Mouse (Mus musculus): ENCODE measurements around the gene Acot12. TPM values are rescaled to one million over a fixed set of nuclear protein-coding genes. Genes with fewer than 3 reads are reported as not detected.

Acot12 gene
- polyA plus RNA-seq (2015; fragmentation: Nextera tagmentation; extraction: Ambion mirVana): 0.20 and 0.33 TPM in 2 replicates

- peak within 1 kb of the TSS; percentile 33 for H3K9ac ChIP-seq
- H3K9me3 ChIP-seq: no peaks in the 10 kb centered on the region
- ATAC-seq: peak; percentile 88
- peaks cover 4% of the 10 kb centered on the region; the same call in 1 of the 2 replicates for H3K4me1 ChIP-seq (replicated peaks)
- H3K4me2 ChIP-seq (replicated peaks): peak within 1 kb of the TSS; percentile 88
- WGBS: 9% methylated on average over 45 of the region's 45 CpGs
- no peaks in the 10 kb centered on the region for H3K27me3 ChIP-seq (replicated peaks)
- H3K36me3 ChIP-seq: no peaks in the 10 kb centered on the region
- peak within 1 kb of the TSS; percentile 41 for H3K4me3 ChIP-seq (replicated peaks)
- H3K27ac ChIP-seq: no peak within 1 kb of the TSS
These were observed at the start of gene Acot12 for GRCm38 (mm10) chr13:91741280-91742047. TSS of gene Acot12 (plus strand) at chr13:91741512.

GRCm38 (mm10) chr13:91693615-91694014 lies 47.7 kb upstream of the Acot12 start:
- H3K27me3 ChIP-seq (replicated peaks): no peaks in the 10 kb centered on the region
- H3K9me3 ChIP-seq: no peaks in the 10 kb centered on the region
- 0 out of 2 replicates have a peak, but pooled peaks cover 5% of the 10 kb centered on the region for H3K36me3 ChIP-seq
- WGBS: 45% methylated on average over 7 of the region's 7 CpGs
- no peak overlapping the region for H3K27ac ChIP-seq
- no peak overlapping the region for H3K4me2 ChIP-seq (replicated peaks)
- H3K4me3 ChIP-seq (replicated peaks): no peak overlapping the region
- no peak for ATAC-seq
- H3K4me1 ChIP-seq (replicated peaks): no peaks in the 10 kb centered on the region
- no peak overlapping the region for H3K9ac ChIP-seq

- Histone ChIP-seq H3K36me3 (0 out of 2 replicates have a peak, but pooled peaks cover 3% of the 10 kb centered on the region), H3K4me2 (replicated peaks) (no peak overlapping the region), H3K4me1 (replicated peaks) (no peaks in the 10 kb centered on the region), H3K9ac (no peak overlapping the region), H3K9me3 (no peaks in the 10 kb centered on the region), H3K27me3 (replicated peaks) (no peaks in the 10 kb centered on the region), H3K4me3 (replicated peaks) (no peak overlapping the region), H3K27ac (no peak overlapping the region)
- 85% methylated on average over 2 of the region's 2 CpGs for WGBS
- ATAC-seq: no peak
These were observed 45.9 kb upstream of the Acot12 start for GRCm38 (mm10) chr13:91695406-91695805.

- 72% methylated on average over 2 of the region's 2 CpGs for WGBS
- no peak for ATAC-seq
- Histone ChIP-seq H3K4me2 (replicated peaks) (no peak overlapping the region), H3K27me3 (replicated peaks) (no peaks in the 10 kb centered on the region), H3K9ac (no peak overlapping the region), H3K4me3 (replicated peaks) (no peak overlapping the region), H3K9me3 (no peaks in the 10 kb centered on the region), H3K36me3 (0 out of 2 replicates have a peak, but pooled peaks cover 3% of the 10 kb centered on the region), H3K4me1 (replicated peaks) (no peaks in the 10 kb centered on the region), H3K27ac (no peak overlapping the region)
These were observed 45.1 kb upstream of the Acot12 start for GRCm38 (mm10) chr13:91696109-91696645.

- H3K27me3 ChIP-seq (replicated peaks): no peaks in the 10 kb centered on the region
- no peaks in the 10 kb centered on the region for H3K4me1 ChIP-seq (replicated peaks)
- no peaks in the 10 kb centered on the region for H3K9me3 ChIP-seq
- ATAC-seq: no peak
- H3K4me3 ChIP-seq (replicated peaks): no peak overlapping the region
- H3K27ac ChIP-seq: no peak overlapping the region
- no peak overlapping the region for H3K9ac ChIP-seq
- H3K4me2 ChIP-seq (replicated peaks): no peak overlapping the region
- H3K36me3 ChIP-seq: 0 out of 2 replicates have a peak, but pooled peaks cover 3% of the 10 kb centered on the region
- 42% methylated on average over 3 of the region's 3 CpGs for WGBS
These were observed 44.3 kb upstream of the Acot12 start for GRCm38 (mm10) chr13:91697011-91697410.

- no peak for ATAC-seq
- H3K4me1 ChIP-seq (replicated peaks): no peaks in the 10 kb centered on the region
- no peak overlapping the region for H3K4me3 ChIP-seq (replicated peaks)
- 52% methylated on average over 6 of the region's 6 CpGs for WGBS
- H3K27me3 ChIP-seq (replicated peaks): no peaks in the 10 kb centered on the region
- no peak overlapping the region for H3K4me2 ChIP-seq (replicated peaks)
- H3K9ac ChIP-seq: no peak overlapping the region
- 0 out of 2 replicates have a peak, but pooled peaks cover 3% of the 10 kb centered on the region for H3K36me3 ChIP-seq
- H3K27ac ChIP-seq: no peak overlapping the region
- no peaks in the 10 kb centered on the region for H3K9me3 ChIP-seq
These were observed 39.0 kb upstream of the Acot12 start for GRCm38 (mm10) chr13:91702337-91702736.

- Histone ChIP-seq H3K27ac (no peak overlapping the region), H3K4me1 (replicated peaks) (no peaks in the 10 kb centered on the region), H3K27me3 (replicated peaks) (no peaks in the 10 kb centered on the region), H3K36me3 (no peaks in the 10 kb centered on the region), H3K4me2 (replicated peaks) (no peak overlapping the region), H3K9me3 (no peaks in the 10 kb centered on the region), H3K9ac (no peak overlapping the region), H3K4me3 (replicated peaks) (no peak overlapping the region)
- ATAC-seq: no peak
- 95% methylated on average over 6 of the region's 6 CpGs for WGBS
These were observed 21.8 kb upstream of the Acot12 start for GRCm38 (mm10) chr13:91719487-91719886.

- Histone ChIP-seq H3K4me3 (replicated peaks) (no peak overlapping the region), H3K4me2 (replicated peaks) (no peak overlapping the region), H3K27ac (no peak overlapping the region), H3K9ac (no peak overlapping the region), H3K9me3 (no peaks in the 10 kb centered on the region), H3K4me1 (replicated peaks) (no peaks in the 10 kb centered on the region), H3K36me3 (no peaks in the 10 kb centered on the region), H3K27me3 (replicated peaks) (no peaks in the 10 kb centered on the region)
- peak; percentile 66; the same call in 1 of the 2 replicates for ATAC-seq
- WGBS: 68% methylated on average over 8 of the region's 8 CpGs
These were observed 18.1 kb upstream of the Acot12 start for GRCm38 (mm10) chr13:91723108-91723735.

GRCm38 (mm10) chr13:91723736-91724119 lies 17.6 kb upstream of the Acot12 start:
- Histone ChIP-seq H3K27ac (no peak overlapping the region), H3K4me2 (replicated peaks) (no peak overlapping the region), H3K4me3 (replicated peaks) (no peak overlapping the region), H3K9me3 (no peaks in the 10 kb centered on the region), H3K36me3 (no peaks in the 10 kb centered on the region), H3K4me1 (replicated peaks) (no peaks in the 10 kb centered on the region), H3K27me3 (replicated peaks) (no peaks in the 10 kb centered on the region), H3K9ac (no peak overlapping the region)
- WGBS: 77% methylated on average over 7 of the region's 7 CpGs
- ATAC-seq: no peak

GRCm38 (mm10) chr13:91724211-91724610 lies 17.1 kb upstream of the Acot12 start:
- 72% methylated on average over 3 of the region's 3 CpGs for WGBS
- Histone ChIP-seq H3K27me3 (replicated peaks) (no peaks in the 10 kb centered on the region), H3K36me3 (no peaks in the 10 kb centered on the region), H3K9ac (no peak overlapping the region), H3K9me3 (no peaks in the 10 kb centered on the region), H3K4me3 (replicated peaks) (no peak overlapping the region), H3K27ac (no peak overlapping the region), H3K4me1 (replicated peaks) (no peaks in the 10 kb centered on the region), H3K4me2 (replicated peaks) (no peak overlapping the region)
- no peak for ATAC-seq

- Histone ChIP-seq H3K4me2 (replicated peaks) (no peak overlapping the region), H3K4me3 (replicated peaks) (no peak overlapping the region), H3K27me3 (replicated peaks) (no peaks in the 10 kb centered on the region), H3K27ac (no peak overlapping the region), H3K9me3 (no peaks in the 10 kb centered on the region), H3K4me1 (replicated peaks) (no peaks in the 10 kb centered on the region), H3K36me3 (no peaks in the 10 kb centered on the region), H3K9ac (no peak overlapping the region)
- WGBS: 68% methylated on average over 3 of the region's 3 CpGs
- no peak for ATAC-seq
These were observed 16.2 kb upstream of the Acot12 start for GRCm38 (mm10) chr13:91725130-91725529.

GRCm38 (mm10) chr13:91727899-91728298 lies 13.4 kb upstream of the Acot12 start:
- no peaks in the 10 kb centered on the region for H3K4me1 ChIP-seq (replicated peaks)
- H3K9me3 ChIP-seq: no peaks in the 10 kb centered on the region
- no peaks in the 10 kb centered on the region for H3K36me3 ChIP-seq
- no peaks in the 10 kb centered on the region for H3K27me3 ChIP-seq (replicated peaks)
- no peak overlapping the region for H3K27ac ChIP-seq
- no peak overlapping the region for H3K9ac ChIP-seq
- ATAC-seq: no peak
- no peak overlapping the region for H3K4me3 ChIP-seq (replicated peaks)
- no peak overlapping the region for H3K4me2 ChIP-seq (replicated peaks)
